Mouse (Mus musculus): ENCODE results near the gene 4930467E23Rik. TPM values are rescaled to one million over a fixed set of nuclear protein-coding genes. Genes with fewer than 3 reads are reported as not detected.
"Not testable (repeated sequence)": the region's sequence is repeated elsewhere in the genome, so short reads cannot be mapped to it uniquely, and the experiment has no call there.

The 4930467E23Rik gene
- total RNA-seq, 2 experiments from 2014 or later, result 0.13 to 0.36 TPM

- DNase-seq, result not testable (repeated sequence)
Measured at GRCm38 (mm10) chr8:19711171-19711860, 18.1 kb upstream of the 4930467E23Rik start.

- not testable (repeated sequence) for DNase-seq
Measured at GRCm38 (mm10) chr8:19712227-19712750, 17.1 kb upstream of the 4930467E23Rik start.

- not testable (repeated sequence) for DNase-seq
Measured at GRCm38 (mm10) chr8:19712816-19713215, 16.6 kb upstream of the 4930467E23Rik start.

- DNase-seq, result not testable (repeated sequence)
Measured at GRCm38 (mm10) chr8:19713232-19713834, 16.0 kb upstream of the 4930467E23Rik start.

DNA sequence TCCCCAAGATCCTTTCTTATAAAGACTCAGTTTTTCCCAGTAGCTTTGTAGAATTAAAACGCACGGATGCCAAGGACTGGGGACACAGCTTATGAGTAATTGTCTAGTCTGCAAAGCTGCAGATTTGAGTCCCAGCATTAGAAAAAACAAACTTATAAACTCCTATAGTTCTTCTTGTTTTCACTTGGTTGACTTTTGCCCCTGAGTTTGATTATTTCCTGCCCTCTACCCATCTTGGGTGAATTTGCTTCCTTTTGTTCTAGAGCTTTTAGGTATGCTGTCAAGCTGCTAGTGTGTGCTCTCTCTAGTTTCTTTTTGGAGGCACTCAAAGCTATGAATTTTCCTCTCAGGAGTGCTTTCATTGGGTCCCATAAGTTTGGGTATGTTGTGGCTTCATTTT, 14.9 kb upstream of the 4930467E23Rik start:
- not testable (repeated sequence) for DNase-seq

GRCm38 (mm10) chr8:19715266-19715665, 14.1 kb upstream of the 4930467E23Rik start:
- DNase-seq, result not testable (repeated sequence)

GRCm38 (mm10) chr8:19717851-19718250, 11.5 kb upstream of the 4930467E23Rik start:
- DNase-seq, result peak in 1 of 2 experiments; percentile 8

GRCm38 (mm10) chr8:19719513-19719912, 9.9 kb upstream of the 4930467E23Rik start:
- DNase-seq, result not testable (repeated sequence)

GRCm38 (mm10) chr8:19724871-19725270, 4.5 kb upstream of the 4930467E23Rik start:
- DNase-seq, result not testable (repeated sequence)

DNA sequence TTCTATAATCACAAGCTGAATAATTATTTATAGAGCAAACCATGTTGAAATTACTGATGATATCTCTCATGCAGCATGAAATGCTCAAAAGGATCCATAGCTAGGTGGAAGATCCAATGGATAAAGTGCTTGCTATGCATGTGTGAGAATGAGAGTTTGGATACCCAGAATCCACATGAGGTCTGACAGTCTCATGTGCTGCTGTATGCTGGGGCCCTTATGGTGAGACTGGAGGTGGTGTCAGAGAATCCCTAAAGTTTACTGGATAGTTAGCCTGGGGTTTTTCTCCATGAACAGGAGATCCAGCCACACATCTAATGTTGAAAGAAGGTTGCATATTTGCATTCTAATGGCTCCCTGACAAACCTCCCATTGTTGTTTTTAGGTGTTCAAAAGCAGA, 22.4 kb downstream of the 4930467E23Rik start:
- not testable (repeated sequence) for DNase-seq

GRCm38 (mm10) chr8:19754178-19754577, 24.8 kb downstream of the 4930467E23Rik start:
- DNase-seq, result not testable (repeated sequence)

GRCm38 (mm10) chr8:19754961-19755360, 25.6 kb downstream of the 4930467E23Rik start:
- DNase-seq, result not testable (repeated sequence)

DNA sequence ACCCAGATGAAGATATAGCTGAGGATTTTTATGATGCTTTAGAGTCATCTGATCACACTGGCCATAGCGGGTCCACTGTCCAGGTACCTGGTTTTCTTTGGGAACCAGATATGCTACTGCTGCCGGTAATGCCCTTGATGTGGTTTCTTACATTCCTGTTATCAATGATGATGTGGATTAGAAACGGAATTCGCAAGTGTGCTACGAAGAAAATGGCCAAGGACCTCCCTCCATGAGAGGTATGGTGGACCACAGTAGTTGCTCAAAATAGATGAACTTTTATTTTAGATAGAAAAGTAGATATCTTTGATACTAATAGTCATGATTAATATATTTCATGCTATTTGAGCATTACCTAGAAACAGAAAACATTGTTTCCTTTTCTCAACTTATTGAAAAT, 32.3 kb downstream of the 4930467E23Rik start:
- DNase-seq, result not testable (repeated sequence)

GRCm38 (mm10) chr8:19762860-19763592, 33.6 kb downstream of the 4930467E23Rik start:
- DNase-seq, result not testable (repeated sequence)

DNA sequence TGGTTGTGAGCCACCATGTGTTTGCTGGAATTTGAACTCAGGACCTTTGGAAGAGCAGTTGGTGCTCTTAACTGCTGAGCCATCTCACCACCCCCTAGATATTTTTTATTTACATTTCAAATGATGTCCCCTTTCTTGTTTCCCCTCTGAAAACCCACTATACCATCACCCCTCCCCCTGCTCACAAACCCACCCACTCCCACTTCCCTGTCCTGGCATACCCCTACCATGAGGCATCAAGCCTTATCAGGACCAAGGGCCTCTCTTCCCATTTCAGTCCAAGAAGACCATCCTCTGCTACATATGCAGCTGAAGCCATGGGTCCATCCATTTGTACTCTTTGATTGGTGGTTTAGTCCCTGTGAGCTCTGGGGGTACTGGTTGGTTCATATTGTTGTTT, 36.2 kb downstream of the 4930467E23Rik start:
- not testable (repeated sequence) for DNase-seq

DNA sequence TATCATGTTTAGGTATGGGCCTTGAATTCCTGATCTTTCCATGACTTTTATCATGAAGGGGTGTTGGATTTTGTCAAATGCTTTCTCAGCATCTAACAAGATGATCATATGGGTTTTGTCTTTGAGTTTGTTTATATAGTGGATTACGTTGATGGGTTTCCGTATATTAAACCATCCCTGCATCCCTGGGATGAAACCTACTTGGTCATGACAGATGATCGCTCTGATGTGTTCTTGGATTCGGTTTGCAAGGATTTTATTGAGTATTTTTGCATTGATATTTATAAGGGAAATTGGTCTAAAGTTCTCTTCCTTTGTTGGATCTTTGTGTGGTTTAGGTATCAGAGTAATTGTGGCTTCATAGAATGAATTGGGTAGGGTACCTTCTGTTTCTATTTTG, 44.1 kb downstream of the 4930467E23Rik start:
- not testable (repeated sequence) for DNase-seq

DNA sequence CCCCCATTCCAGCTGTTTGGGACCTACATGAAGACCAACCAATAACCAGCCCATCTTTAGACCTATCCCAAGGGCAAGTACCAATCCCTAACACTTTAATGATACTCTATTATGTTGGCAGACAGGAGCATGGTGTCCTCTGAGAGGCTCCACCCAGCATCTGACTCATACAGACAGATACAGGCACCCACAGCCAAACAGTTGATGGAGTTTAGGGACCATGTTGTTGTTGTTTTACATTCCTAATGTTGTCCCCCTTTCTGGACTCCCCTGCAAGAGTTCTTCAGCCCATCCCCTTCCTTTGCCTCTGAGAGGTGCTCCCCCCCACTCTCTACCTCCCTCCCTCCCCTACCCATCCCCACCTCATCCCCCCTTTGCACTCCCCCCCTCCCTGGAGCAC, 46.9 kb downstream of the 4930467E23Rik start:
- DNase-seq, result not testable (repeated sequence)

GRCm38 (mm10) chr8:19777500-19777899, 48.1 kb downstream of the 4930467E23Rik start:
- DNase-seq, result not testable (repeated sequence)

- peak; percentile 42 to 45 for DNase-seq
Measured at GRCm38 (mm10) chr8:19778126-19778525, 48.8 kb downstream of the 4930467E23Rik start.

GRCm38 (mm10) chr8:19778891-19779290, 49.5 kb downstream of the 4930467E23Rik start:
- DNase-seq, result not testable (repeated sequence)

GRCm38 (mm10) chr8:19780212-19780611, 50.8 kb downstream of the 4930467E23Rik start:
- DNase-seq, result not testable (repeated sequence)

DNA sequence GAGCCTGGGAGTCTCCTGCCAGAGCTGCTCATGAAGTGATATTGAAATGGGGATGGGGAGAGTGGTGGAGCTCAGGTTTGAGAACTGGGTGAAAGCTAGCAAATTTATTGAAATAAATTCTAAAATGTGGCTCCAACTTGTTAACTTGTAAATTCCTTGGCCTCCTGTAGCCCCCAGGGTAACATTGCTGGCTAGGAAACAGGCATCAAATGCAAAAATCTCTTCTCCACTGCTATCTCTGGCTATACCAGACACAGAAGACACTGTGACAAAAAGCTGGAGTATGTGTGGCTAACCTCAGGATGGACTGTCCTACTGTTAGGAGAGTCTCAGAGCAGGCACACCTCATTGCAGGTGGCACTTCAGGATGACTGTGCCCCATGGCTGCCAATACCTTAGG, 51.3 kb downstream of the 4930467E23Rik start:
- DNase-seq, result not testable (repeated sequence)

All from adrenal gland, postnatal 36 days (tissue).